Mouse (Mus musculus) adrenal gland (tissue): ENCODE measurements around the gene Lbx2.

Experiments
- intact Hi-C: fragments of 180-260 bp; cut with DNase I; formaldehyde crosslinking; loops from one replicate; pipeline ENCODE4 v1.15.1; 2025
- microRNA-seq, 2 experiments: library from miRNA; unstranded; fragments of <30 nt; microRNA quantifications; one replicate each; pipeline ENCODE4; 2019

Lbx2 gene

GRCm38 (mm10) chr6:83132176-83132919, 46.2 kb downstream of the Lbx2 start:
- intact Hi-C loops = no loop called here

- intact Hi-C loops = no loop called here
Measured at GRCm38 (mm10) chr6:83134226-83134625, 48.1 kb downstream of the Lbx2 start.

DNA sequence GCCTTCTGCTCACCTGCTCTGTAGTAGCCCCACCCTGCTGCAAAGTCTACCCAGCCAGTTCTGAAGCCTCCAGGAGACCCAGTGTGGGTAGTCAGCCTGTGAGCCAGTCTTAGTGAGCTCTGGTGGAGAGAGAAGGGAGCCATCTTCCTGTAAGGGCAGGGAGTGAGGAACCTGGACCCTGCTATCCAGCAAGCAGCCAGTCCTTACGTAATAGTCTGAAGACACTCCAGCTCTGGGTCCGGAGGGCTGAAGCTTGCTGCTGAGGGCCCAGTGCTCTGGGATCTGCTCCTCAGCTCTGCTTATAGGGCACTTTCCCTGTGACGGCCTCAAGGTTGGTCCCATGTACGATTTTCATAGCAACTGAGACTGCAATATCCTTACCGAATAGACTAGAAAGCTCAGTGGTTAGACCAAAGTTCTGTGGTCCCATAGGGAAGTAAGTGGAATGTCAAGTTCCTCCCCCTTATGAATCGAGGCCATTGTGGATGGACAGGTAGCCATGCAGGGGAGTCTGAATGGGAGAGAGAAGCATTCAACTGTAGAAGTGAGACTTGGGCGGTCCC, 48.9 kb downstream of the Lbx2 start, which contains the start of gene Rtkn:
Gene Rtkn, plus strand, starts transcription at position 513 of the 563 bp plus-strand sequence.
- intact Hi-C loops = no loop called here

- intact Hi-C loops = no loop called here
Measured at GRCm38 (mm10) chr6:83135571-83136161, 49.5 kb downstream of the Lbx2 start.

GRCm38 (mm10) chr6:83136291-83136880, 50.2 kb downstream of the Lbx2 start:
- intact Hi-C loops = no loop called here

DNA sequence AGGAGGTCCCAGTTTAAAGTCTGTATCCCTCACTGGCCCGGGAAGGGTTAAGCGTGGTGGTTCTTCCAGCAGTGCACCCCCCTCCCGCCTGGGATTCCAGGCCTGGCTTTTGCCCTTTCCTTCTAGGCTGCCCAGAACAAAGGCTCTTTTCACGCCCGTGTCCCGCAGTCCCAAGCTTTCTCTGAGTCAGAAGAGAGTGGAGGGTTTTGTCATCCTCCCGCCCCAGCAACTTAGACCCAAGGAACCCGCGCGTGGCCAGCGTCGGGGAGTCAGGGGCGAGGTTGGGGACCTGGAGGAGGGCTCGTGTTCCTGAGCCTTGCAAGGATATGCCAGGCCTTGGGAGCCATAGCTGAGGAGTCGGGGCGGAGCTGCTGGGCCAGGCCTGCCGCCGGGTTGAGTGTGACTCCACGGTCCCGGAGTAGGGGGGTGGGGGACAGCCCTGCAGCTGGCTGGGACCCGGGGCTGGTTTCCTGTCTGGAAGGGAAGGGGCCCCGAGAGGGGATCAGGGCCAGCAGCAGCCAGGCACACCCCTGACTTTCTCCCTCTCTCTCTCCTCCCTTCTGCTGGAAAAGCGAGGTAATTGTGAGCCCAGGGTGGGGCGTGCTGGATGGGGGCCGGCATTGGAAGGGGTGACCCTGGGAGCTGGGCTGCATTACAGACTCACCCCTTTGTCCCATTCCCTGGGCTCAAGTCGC, 50.9 kb downstream of the Lbx2 start:
- intact Hi-C loops = no loop called here

- intact Hi-C loops = no loop called here
Measured at GRCm38 (mm10) chr6:83137576-83137950, 51.4 kb downstream of the Lbx2 start.

Small RNA genes within 50 kb of the gene (microRNA-seq; reads per million reads assigned to microRNA genes)
- gene Mir3470a (0 reads per million in 2 experiments), gene Mir7040 (0.37 to 0.46 reads per million in 2 experiments)
